Mouse (Mus musculus): ENCODE measurements around the gene Sema4d.

Gene Sema4d

GRCm38 (mm10) chr13:51727364-51727763 lies 66.2 kb downstream of the Sema4d start:
- no peak for DNase-seq (ENCODE audit: low spot score)

GRCm38 (mm10) chr13:51725926-51726574 lies 67.5 kb downstream of the Sema4d start:
- DNase-seq (ENCODE audit: low spot score), result no peak

- DNase-seq (ENCODE audit: low spot score), result no peak
Observed at GRCm38 (mm10) chr13:51725446-51725845, 68.1 kb downstream of the Sema4d start.

GRCm38 (mm10) chr13:51724566-51724965 lies 69.0 kb downstream of the Sema4d start:
- no peak for DNase-seq (ENCODE audit: low spot score)

GRCm38 (mm10) chr13:51723114-51723513 lies 70.4 kb downstream of the Sema4d start:
- DNase-seq (ENCODE audit: low spot score), result no peak

GRCm38 (mm10) chr13:51720556-51720955 lies 73.0 kb downstream of the Sema4d start:
- DNase-seq (ENCODE audit: low spot score), result no peak

GRCm38 (mm10) chr13:51719256-51719655 lies 74.3 kb downstream of the Sema4d start:
- DNase-seq (ENCODE audit: low spot score), result no peak

GRCm38 (mm10) chr13:51716350-51717263 lies 76.9 kb downstream of the Sema4d start:
- DNase-seq (ENCODE audit: low spot score), result no peak

- DNase-seq (ENCODE audit: low spot score), result no peak
Observed at GRCm38 (mm10) chr13:51712022-51712421, 81.5 kb downstream of the Sema4d start.

- no peak for DNase-seq (ENCODE audit: low spot score)
Observed at GRCm38 (mm10) chr13:51710738-51711137, 82.8 kb downstream of the Sema4d start.

GRCm38 (mm10) chr13:51705882-51706854 lies 87.4 kb downstream of the Sema4d start:
- no peak for DNase-seq (ENCODE audit: low spot score)

- DNase-seq (ENCODE audit: low spot score), result no peak
Observed at GRCm38 (mm10) chr13:51703893-51704292, 89.7 kb downstream of the Sema4d start.

GRCm38 (mm10) chr13:51698318-51698717 lies 95.2 kb downstream of the Sema4d start:
- DNase-seq (ENCODE audit: low spot score), result no peak

GRCm38 (mm10) chr13:51697897-51698296 lies 95.7 kb downstream of the Sema4d start:
- DNase-seq (ENCODE audit: low spot score), result no peak

GRCm38 (mm10) chr13:51697455-51697854 lies 96.1 kb downstream of the Sema4d start:
- DNase-seq (ENCODE audit: low spot score), result no peak

- DNase-seq (ENCODE audit: low spot score), result no peak
Observed at GRCm38 (mm10) chr13:51696481-51696880, 97.1 kb downstream of the Sema4d start.

- DNase-seq (ENCODE audit: low spot score), result no peak
Observed at GRCm38 (mm10) chr13:51688688-51689087, 104.9 kb downstream of the Sema4d start.

- DNase-seq (ENCODE audit: low spot score), result no peak
Observed at GRCm38 (mm10) chr13:51686966-51687365, 106.6 kb downstream of the Sema4d start.

GRCm38 (mm10) chr13:51685290-51685966 lies 108.1 kb downstream of the Sema4d start:
- no peak for DNase-seq (ENCODE audit: low spot score)

- no peak for DNase-seq (ENCODE audit: low spot score)
Observed at GRCm38 (mm10) chr13:51681634-51682033, 111.9 kb downstream of the Sema4d start.

GRCm38 (mm10) chr13:51681076-51681475 lies 112.5 kb downstream of the Sema4d start:
- DNase-seq (ENCODE audit: low spot score), result no peak

Measured in c-Kit-positive CD71-positive TER-119-positive erythroid progenitor cells, embryonic 14.5 days (primary cell).